Mouse (Mus musculus) heart, embryonic 16.5 days (tissue): ENCODE data around the gene Agpat3. TPM values are rescaled to one million over a fixed set of nuclear protein-coding genes. Genes with fewer than 3 reads are reported as not detected.

Source experiments
- ATAC-seq: fragments of 200-750 bp; cut with Nextera tagmentation; replicated peaks from 2 replicates; pipeline ENCODE4 v1.8.0; 2017; ENCODE audit warnings: moderate number of reproducible peaks; ENCODE audit not compliant: insufficient read depth, low FRiP score; ENCODE audit errors: extremely low read depth
- H3K27ac ChIP-seq: fragments of 300-500 bp; sonication (generic); 2 replicates; pipeline ENCODE4 v1.5.1; 2014; ENCODE audit warnings: mild to moderate bottlenecking, low read length, control low read depth, moderate library complexity
- H3K27me3 ChIP-seq: fragments of 300-500 bp; sonication (generic); 2 replicates; pipeline ENCODE4 v1.6.1; 2014; ENCODE audit warnings: low read length, mixed read lengths; ENCODE audit not compliant: control insufficient read depth, insufficient read depth
- H3K36me3 ChIP-seq: fragments of 300-500 bp; sonication (generic); 2 replicates; pipeline ENCODE4 v1.6.1; 2014; ENCODE audit not compliant: control insufficient read depth, insufficient read depth
- H3K4me1 ChIP-seq: fragments of 300-500 bp; sonication (generic); 2 replicates; pipeline ENCODE4 v1.6.1; 2014; ENCODE audit warnings: low read length, mixed read lengths; ENCODE audit not compliant: control insufficient read depth, insufficient read depth
- H3K4me2 ChIP-seq: fragments of 300-500 bp; sonication (generic); 2 replicates; pipeline ENCODE4 v1.6.1; 2014; ENCODE audit warnings: low read depth, mild to moderate bottlenecking, control low read depth, low read length
- H3K4me3 ChIP-seq: fragments of 300-500 bp; sonication (generic); 2 replicates; pipeline ENCODE4 v1.5.1; 2014; ENCODE audit warnings: mild to moderate bottlenecking, control low read depth, low read length
- H3K9ac ChIP-seq: fragments of 300-500 bp; sonication (generic); 2 replicates; pipeline ENCODE4 v1.6.1; 2014; ENCODE audit warnings: low read length, control low read depth
- H3K9me3 ChIP-seq: fragments of 300-500 bp; sonication (generic); replicated peaks from 2 replicates; pipeline ENCODE4 v1.6.1; 2016; ENCODE audit warnings: low read length; ENCODE audit not compliant: control insufficient read depth
- WGBS: fragments of 180-500 bp; shearing (Covaris S2); extraction: QIAGEN DNeasy Blood & Tissue Kit; methylation state at CpG from one replicate; pipeline ENCODE4 v1.1.7; 2014; 5-methylcytosine and 5-hydroxymethylcytosine counted together
- polyA plus RNA-seq: library from polyadenylated mRNA; unstranded; fragments of >200 nt; fragmentation: Nextera tagmentation; extraction: Ambion mirVana; gene quantifications from 2 replicates; pipeline ENCODE4 v1.2.1, GENCODE M21; 2015

Agpat3 gene
- polyA plus RNA-seq, 1 experiment from 2014 or later = 56.6 TPM

GRCm38 (mm10) chr10:78276242-78276641 lies 76.0 kb downstream of the Agpat3 start:
- no peak overlapping the region for H3K9ac ChIP-seq
- peaks cover 9% of the 10 kb centered on the region for H3K4me1 ChIP-seq
- H3K36me3 ChIP-seq = peaks cover 24% of the 10 kb centered on the region
- 91% methylated on average over 4 of the region's 4 CpGs for WGBS
- no peak overlapping the region for H3K4me2 ChIP-seq
- H3K27ac ChIP-seq = no peak overlapping the region
- no peak for ATAC-seq
- H3K4me3 ChIP-seq = no peak overlapping the region
- no peaks in the 10 kb centered on the region for H3K9me3 ChIP-seq
- no peaks in the 10 kb centered on the region for H3K27me3 ChIP-seq

DNA sequence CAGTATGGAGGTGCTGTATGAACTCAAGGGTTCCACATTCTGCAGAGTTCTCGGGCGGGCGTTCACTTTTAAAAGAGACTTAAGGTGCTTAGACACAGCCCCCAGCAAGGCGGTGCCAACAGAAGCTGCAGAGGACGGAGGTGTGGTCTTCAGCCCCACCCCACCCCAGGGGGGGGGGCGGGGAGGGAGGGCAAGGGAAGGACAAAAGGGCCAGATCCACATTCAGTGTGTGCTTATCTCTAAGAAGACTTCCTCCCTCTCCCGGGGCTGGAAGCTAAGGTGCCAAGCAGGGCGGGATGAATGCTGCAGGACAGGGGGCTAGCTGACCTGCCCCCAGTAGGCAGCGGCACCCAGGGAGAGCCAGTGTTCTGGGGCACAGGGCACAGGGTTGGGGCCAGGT lies 79.4 kb downstream of the Agpat3 start:
- Histone ChIP-seq H3K9ac (no peak overlapping the region), H3K4me1 (peaks cover 9% of the 10 kb centered on the region), H3K27ac (no peak overlapping the region; the same call in 1 of the 2 replicates), H3K36me3 (peaks cover 13% of the 10 kb centered on the region), H3K4me2 (no peak overlapping the region), H3K27me3 (no peaks in the 10 kb centered on the region), H3K4me3 (no peak overlapping the region), H3K9me3 (no peaks in the 10 kb centered on the region)
- ATAC-seq = peak; percentile 73
- 21% methylated on average over 8 of the region's 9 CpGs for WGBS

DNA sequence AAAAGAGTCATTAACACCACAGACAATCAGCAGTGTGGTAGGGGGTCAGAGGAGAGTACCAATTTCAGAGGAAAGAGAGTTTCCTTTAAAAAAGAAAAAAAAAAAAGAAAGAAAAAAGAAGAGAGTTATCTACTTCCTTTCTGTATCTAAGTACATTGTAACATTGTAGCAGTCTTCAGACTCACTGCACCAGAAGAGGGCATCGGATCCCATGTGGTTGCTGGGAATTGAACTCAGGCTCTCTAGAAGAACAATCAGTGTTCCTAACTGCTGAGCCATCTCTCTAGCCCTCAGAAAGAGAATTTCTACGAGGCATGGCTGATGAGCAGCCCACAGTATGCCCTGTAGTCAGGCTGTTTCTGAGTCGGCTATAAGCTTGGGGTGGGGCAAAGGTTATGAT lies 86.4 kb downstream of the Agpat3 start:
- Histone ChIP-seq H3K9me3 (peaks cover 3% of the 10 kb centered on the region; the same call in 1 of the 2 replicates), H3K4me2 (no peak overlapping the region), H3K4me3 (no peak overlapping the region), H3K36me3 (no peaks in the 10 kb centered on the region), H3K27me3 (no peaks in the 10 kb centered on the region), H3K27ac (no peak overlapping the region), H3K4me1 (no peaks in the 10 kb centered on the region), H3K9ac (no peak overlapping the region)
- no peak for ATAC-seq
- 57% methylated on average over 3 of the region's 3 CpGs for WGBS

GRCm38 (mm10) chr10:78264735-78265134 lies 87.6 kb downstream of the Agpat3 start:
- WGBS = 73% methylated on average over 3 of the region's 3 CpGs
- no peak overlapping the region for H3K4me2 ChIP-seq
- H3K9me3 ChIP-seq = peaks cover 3% of the 10 kb centered on the region; the same call in 1 of the 2 replicates
- H3K36me3 ChIP-seq = no peaks in the 10 kb centered on the region
- no peak overlapping the region for H3K4me3 ChIP-seq
- no peak overlapping the region for H3K9ac ChIP-seq
- no peak for ATAC-seq
- H3K27ac ChIP-seq = no peak overlapping the region
- no peaks in the 10 kb centered on the region for H3K27me3 ChIP-seq
- no peaks in the 10 kb centered on the region for H3K4me1 ChIP-seq

GRCm38 (mm10) chr10:78260916-78261650 lies 91.2 kb downstream of the Agpat3 start:
- Histone ChIP-seq H3K9ac (no peak overlapping the region), H3K9me3 (peaks cover 3% of the 10 kb centered on the region; the same call in 1 of the 2 replicates), H3K27ac (no peak overlapping the region), H3K4me1 (no peaks in the 10 kb centered on the region; the same call in 1 of the 2 replicates), H3K36me3 (no peaks in the 10 kb centered on the region), H3K4me3 (no peak overlapping the region), H3K4me2 (no peak overlapping the region), H3K27me3 (no peaks in the 10 kb centered on the region)
- ATAC-seq = no peak
- 56% methylated on average over 7 of the region's 7 CpGs for WGBS

DNA sequence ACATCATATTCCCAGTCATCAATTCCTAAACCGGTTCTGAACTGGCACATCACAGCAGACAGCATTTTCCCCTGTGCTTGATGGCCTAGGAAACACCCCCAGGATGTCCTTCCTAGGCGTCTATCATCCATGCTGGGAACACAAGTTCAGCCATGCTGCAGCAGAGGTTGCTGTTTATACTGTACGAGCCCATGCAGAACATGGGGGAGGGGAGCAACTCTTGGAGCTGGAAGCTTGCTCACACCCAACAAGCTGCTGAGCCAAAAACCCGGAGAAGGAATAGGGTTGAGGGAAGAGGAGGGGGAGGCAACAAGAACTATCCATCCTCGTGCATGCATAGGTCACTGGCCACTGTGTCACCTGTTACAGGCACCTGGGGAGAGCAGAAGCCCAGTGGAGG lies 92.0 kb downstream of the Agpat3 start:
- ATAC-seq = no peak
- H3K27ac ChIP-seq = no peak overlapping the region
- no peaks in the 10 kb centered on the region for H3K27me3 ChIP-seq
- no peak overlapping the region for H3K9ac ChIP-seq
- H3K9me3 ChIP-seq = peaks cover 3% of the 10 kb centered on the region; the same call in 1 of the 2 replicates
- no peaks in the 10 kb centered on the region for H3K36me3 ChIP-seq
- no peak overlapping the region for H3K4me2 ChIP-seq
- H3K4me3 ChIP-seq = no peak overlapping the region
- 24% methylated on average over 5 of the region's 5 CpGs for WGBS
- peaks cover 3% of the 10 kb centered on the region for H3K4me1 ChIP-seq

GRCm38 (mm10) chr10:78259702-78260101 lies 92.6 kb downstream of the Agpat3 start:
- Histone ChIP-seq H3K4me1 (peaks cover 5% of the 10 kb centered on the region), H3K9ac (no peak overlapping the region), H3K27ac (no peak overlapping the region), H3K4me2 (no peak overlapping the region), H3K27me3 (no peaks in the 10 kb centered on the region), H3K36me3 (no peaks in the 10 kb centered on the region), H3K4me3 (no peak overlapping the region), H3K9me3 (peaks cover 3% of the 10 kb centered on the region; the same call in 1 of the 2 replicates)
- no peak for ATAC-seq
- 58% methylated on average over 6 of the region's 6 CpGs for WGBS

- peaks cover 3% of the 10 kb centered on the region; the same call in 1 of the 2 replicates for H3K9me3 ChIP-seq
- H3K36me3 ChIP-seq = no peaks in the 10 kb centered on the region
- 75% methylated on average over 5 of the region's 5 CpGs for WGBS
- peaks cover 5% of the 10 kb centered on the region for H3K4me1 ChIP-seq
- no peak overlapping the region for H3K27ac ChIP-seq
- H3K4me2 ChIP-seq = no peak overlapping the region
- ATAC-seq = no peak
- H3K27me3 ChIP-seq = no peaks in the 10 kb centered on the region
- H3K4me3 ChIP-seq = no peak overlapping the region
- no peak overlapping the region for H3K9ac ChIP-seq
These were observed 93.1 kb downstream of the Agpat3 start for GRCm38 (mm10) chr10:78259230-78259629.

DNA sequence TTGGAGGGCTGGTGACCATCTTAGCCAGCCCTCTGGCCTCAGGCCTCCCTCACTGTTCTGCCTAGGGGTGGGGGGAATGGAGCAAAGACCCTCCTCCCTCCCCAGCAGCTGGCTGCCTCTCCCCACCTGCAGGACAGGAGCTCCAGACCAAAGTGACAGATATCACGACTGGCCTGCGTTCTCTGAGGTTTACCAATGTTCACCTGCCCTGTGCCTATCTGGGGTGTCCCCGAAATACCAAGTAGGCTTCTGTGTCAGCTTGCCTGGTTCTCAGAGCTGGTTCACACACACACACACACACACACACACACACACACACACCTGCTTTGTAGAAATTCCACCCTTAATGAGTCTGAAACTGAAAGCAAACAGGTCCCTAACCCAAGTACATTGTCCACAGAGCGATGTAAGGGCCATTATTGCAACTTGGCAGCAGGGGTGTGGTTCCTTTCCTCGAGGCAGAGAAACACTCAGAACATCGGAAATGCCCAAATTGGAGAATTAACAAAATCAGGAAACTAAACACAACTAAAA lies 94.1 kb downstream of the Agpat3 start:
- Histone ChIP-seq H3K4me3 (no peak overlapping the region), H3K9ac (no peak overlapping the region), H3K4me2 (no peak overlapping the region), H3K36me3 (no peaks in the 10 kb centered on the region), H3K27ac (no peak overlapping the region), H3K27me3 (no peaks in the 10 kb centered on the region), H3K9me3 (peaks cover 3% of the 10 kb centered on the region; the same call in 1 of the 2 replicates), H3K4me1 (peaks cover 5% of the 10 kb centered on the region)
- 76% methylated on average over 6 of the region's 6 CpGs for WGBS
- ATAC-seq = no peak
